Mouse (Mus musculus) MEL (cell line): ENCODE measurements around the gene Zfp777. TPM values are rescaled to one million over a fixed set of nuclear protein-coding genes. Genes with fewer than 3 reads are reported as not detected.

Experiments used
- DNase-seq: peaks from one replicate; pipeline ENCODE4 v3.0.0; 2011; ENCODE audit warnings: low read depth, low spot score
- H3K27ac ChIP-seq: 2 replicates; pipeline ENCODE4 v1.5.1; 2012; ENCODE audit warnings: low read depth, mild to moderate bottlenecking, control low read depth, low read length, moderate library complexity; ENCODE audit not compliant: control insufficient read depth
- H3K27me3 ChIP-seq, 2 experiments: fragments of 150-350 bp in 1 of 2; sonication (generic) in 1 of 2; 2 replicates each; pipeline ENCODE4 v1.6.1; 2012; ENCODE audit warnings: low read length in 2 of 2, mild to moderate bottlenecking in 2 of 2, improper control_type of control experiment in 1 of 2, moderate library complexity in 1 of 2; ENCODE audit not compliant: insufficient read depth in 2 of 2, control insufficient read depth in 1 of 2
- H3K36me3 ChIP-seq, 2 experiments: 2 replicates each; pipeline ENCODE4 v1.6.1; 2012 to 2014; ENCODE audit warnings: low read length in 2 of 2, improper control_type of control experiment in 1 of 2, inconsistent platforms in 1 of 2, mild to moderate bottlenecking in 1 of 2; ENCODE audit not compliant: insufficient read depth in 2 of 2, control insufficient read depth in 1 of 2
- H3K4me1 ChIP-seq, 2 experiments: fragments of 150-350 bp in 1 of 2; sonication (generic) in 1 of 2; 2 replicates each; pipeline ENCODE4 v1.6.1; 2012; ENCODE audit warnings: low read length in 2 of 2, improper control_type of control experiment in 1 of 2, mild to moderate bottlenecking in 1 of 2; ENCODE audit not compliant: insufficient read depth in 2 of 2, control insufficient read depth in 1 of 2
- H3K4me3 ChIP-seq, 2 experiments: fragments of 150-350 bp in 1 of 2; sonication (generic) in 1 of 2; 2 replicates each; pipeline ENCODE4 v1.5.1; 2012; ENCODE audit warnings: low read depth in 2 of 2, low read length in 2 of 2, mild to moderate bottlenecking in 2 of 2, moderate library complexity in 2 of 2, control low read depth in 1 of 2, improper control_type of control experiment in 1 of 2; ENCODE audit not compliant: control insufficient read depth in 1 of 2, insufficient read depth in 1 of 2
- H3K79me2 ChIP-seq: 2 replicates; pipeline ENCODE4 v1.6.1; 2012; ENCODE audit warnings: mild to moderate bottlenecking, low read length, moderate library complexity; ENCODE audit not compliant: control insufficient read depth, poor library complexity, insufficient read depth
- H3K9ac ChIP-seq: 2 replicates; pipeline ENCODE4 v1.6.1; 2012; ENCODE audit warnings: low read depth, mild to moderate bottlenecking, control low read depth, low read length, moderate library complexity; ENCODE audit not compliant: control insufficient read depth, poor library complexity, severe bottlenecking
- H3K9me3 ChIP-seq: fragments of 150-350 bp; sonication (generic); replicated peaks from 2 replicates; pipeline ENCODE4 v1.6.1; 2012; ENCODE audit warnings: mild to moderate bottlenecking, low read length, improper control_type of control experiment, moderate library complexity; ENCODE audit not compliant: insufficient read depth
- CTCF ChIP-seq, 3 experiments: IDR thresholded peaks in 2 of 3; conservative IDR thresholded peaks in 1 of 3; 2 replicates each; pipeline ENCODE4 v1.5.1; 2011 to 2012; ENCODE audit warnings: low read length in 3 of 3, low read depth in 2 of 3, mild to moderate bottlenecking in 2 of 3, improper control_type of control experiment in 1 of 3, inconsistent platforms in 1 of 3, mixed read lengths in 1 of 3, moderate library complexity in 1 of 3; ENCODE audit not compliant: control insufficient read depth in 1 of 3, insufficient read depth in 1 of 3, poor library complexity in 1 of 3, severe bottlenecking in 1 of 3
- E2F4 ChIP-seq: IDR thresholded peaks from 2 replicates; pipeline ENCODE4 v1.6.1; 2011; ENCODE audit warnings: low read depth, low read length, improper control_type of control experiment, borderline replicate concordance
- ELF1 ChIP-seq: IDR thresholded peaks from 2 replicates; pipeline ENCODE4 v1.6.1; 2014; ENCODE audit warnings: low read depth, mild to moderate bottlenecking, inconsistent platforms, low read length, improper control_type of control experiment, moderate library complexity
- GABPA ChIP-seq: IDR thresholded peaks from 2 replicates; pipeline ENCODE4 v1.6.1; 2012; ENCODE audit warnings: low read depth, mild to moderate bottlenecking, inconsistent platforms, low read length, improper control_type of control experiment, moderate library complexity
- GATA1 ChIP-seq: IDR thresholded peaks from 2 replicates; pipeline ENCODE4 v1.6.1; 2011; ENCODE audit warnings: low read depth, low read length, improper control_type of control experiment
- MAZ ChIP-seq: IDR thresholded peaks from 2 replicates; pipeline ENCODE4 v1.6.1; 2012; ENCODE audit warnings: low read depth, mild to moderate bottlenecking, inconsistent platforms, low read length, improper control_type of control experiment
- MYB ChIP-seq: IDR thresholded peaks from 2 replicates; pipeline ENCODE4 v1.6.1; 2011; ENCODE audit warnings: mild to moderate bottlenecking, low read depth, low read length, improper control_type of control experiment
- POLR2A ChIP-seq, 2 experiments: IDR thresholded peaks; 2 replicates each; pipeline ENCODE4 v1.6.1; 2011 to 2012; ENCODE audit warnings: low read length in 2 of 2, mild to moderate bottlenecking in 2 of 2, control low read depth in 1 of 2, improper control_type of control experiment in 1 of 2, low read depth in 1 of 2, moderate library complexity in 1 of 2; ENCODE audit not compliant: control insufficient read depth in 1 of 2, insufficient read depth in 1 of 2, poor library complexity in 1 of 2
- POLR2AphosphoS2 ChIP-seq: IDR thresholded peaks from 2 replicates; pipeline ENCODE4 v1.6.1; 2011; ENCODE audit warnings: low read length, improper control_type of control experiment
- RCOR1 ChIP-seq: IDR thresholded peaks from 2 replicates; pipeline ENCODE4 v1.6.1; 2012; ENCODE audit warnings: low read depth, mild to moderate bottlenecking, inconsistent platforms, low read length, improper control_type of control experiment
- SMC3 ChIP-seq: IDR thresholded peaks from 2 replicates; pipeline ENCODE4 v1.6.1; 2011; ENCODE audit warnings: low read depth, low read length, improper control_type of control experiment
- TAL1 ChIP-seq: IDR thresholded peaks from 2 replicates; pipeline ENCODE4 v1.6.1; 2012; ENCODE audit warnings: mild to moderate bottlenecking, inconsistent platforms, low read length, moderate library complexity, mixed read lengths
- TBP ChIP-seq: IDR thresholded peaks from 2 replicates; pipeline ENCODE4 v1.8.0; 2011; ENCODE audit warnings: low read depth, low read length, improper control_type of control experiment
- UBTF ChIP-seq: IDR thresholded peaks from 2 replicates; pipeline ENCODE4 v1.6.1; 2012; ENCODE audit warnings: low read depth, mild to moderate bottlenecking, inconsistent platforms, low read length, improper control_type of control experiment, moderate library complexity, borderline replicate concordance; ENCODE audit not compliant: insufficient read depth
- USF1 ChIP-seq: IDR thresholded peaks from 2 replicates; pipeline ENCODE4 v1.6.1; 2014; ENCODE audit warnings: low read depth, mild to moderate bottlenecking, inconsistent platforms, low read length, improper control_type of control experiment, moderate library complexity
- ZC3H11A ChIP-seq: IDR thresholded peaks from 2 replicates; pipeline ENCODE4 v1.6.1; 2012; ENCODE audit warnings: low read depth, mild to moderate bottlenecking, inconsistent platforms, low read length, improper control_type of control experiment
- ZKSCAN1 ChIP-seq: IDR thresholded peaks from 2 replicates; pipeline ENCODE4 v1.6.1; 2012; ENCODE audit warnings: low read depth, mild to moderate bottlenecking, inconsistent platforms, low read length, improper control_type of control experiment, moderate library complexity
- ZMIZ1 ChIP-seq: IDR thresholded peaks from 2 replicates; pipeline ENCODE4 v1.6.1; 2012; ENCODE audit warnings: low read depth, mild to moderate bottlenecking, inconsistent platforms, low read length, improper control_type of control experiment, moderate library complexity
- polyA plus RNA-seq, 2 experiments: library from polyadenylated mRNA; stranded (reverse) in 1 of 2; unstranded in 1 of 2; fragments of >175 nt in 1 of 2; fragments of >200 nt in 1 of 2; gene quantifications; 2 replicates each; pipeline versions ENCODE4 v1.2.1 to v1.2.4; 2012; ENCODE audit warnings: low replicate concordance in 2 of 2, low read depth in 1 of 2; ENCODE audit not compliant: insufficient read length in 2 of 2, insufficient read depth in 1 of 2, missing spikeins in 1 of 2
- total RNA-seq: library from RNA; depleted of rRNA; stranded (reverse); fragments of 300-350 nt; gene quantifications from 2 replicates; pipeline ENCODE4 v1.2.3, GENCODE M21; 2012

The Zfp777 gene
- total and polyA plus RNA-seq, 3 experiments = 20.4 to 32.4 TPM; not detected in 1

- no peak overlapping the region for H3K27ac ChIP-seq
- no peak for TF ChIP-seq MYB
- TF ChIP-seq ZC3H11A = no peak
- TF ChIP-seq GATA1 = no peak
- no peak for TF ChIP-seq E2F4
- no peak for TF ChIP-seq GABPA
- TF ChIP-seq TBP = no peak
- TF ChIP-seq POLR2A (IDR thresholded peaks at IDR 0.05; ENCODE audit: control insufficient read depth in 1 of 2, insufficient read depth in 1 of 2, low read depth in 1 of 2, low read length in 2 of 2, poor library complexity in 1 of 2) = no peak
- no peak for TF ChIP-seq ELF1
- no peak for TF ChIP-seq SMC3
- TF ChIP-seq UBTF = no peak
- TF ChIP-seq USF1 = no peak
- TF ChIP-seq POLR2AphosphoS2 = no peak
- TF ChIP-seq MAZ = no peak
- TF ChIP-seq ZKSCAN1 = no peak
- TF ChIP-seq ZMIZ1 = no peak
- no peak for TF ChIP-seq RCOR1
- H3K9ac ChIP-seq = no peak overlapping the region
- H3K27me3 ChIP-seq = no peaks in the 10 kb centered on the region
- DNase-seq = no peak
- no peaks in the 10 kb centered on the region for H3K9me3 ChIP-seq
- H3K36me3 ChIP-seq = peaks cover 8 to 10% of the 10 kb centered on the region in 2 experiments
- H3K4me3 ChIP-seq = no peak overlapping the region
- H3K79me2 ChIP-seq = no peaks in the 10 kb centered on the region
- peaks cover 1 to 6% of the 10 kb centered on the region in 2 experiments; a peak in 2 of 4 replicates for H3K4me1 ChIP-seq
Observed at GRCm38 (mm10) chr6:48063940-48064339, 15.2 kb upstream of the Zfp777 start.

DNA sequence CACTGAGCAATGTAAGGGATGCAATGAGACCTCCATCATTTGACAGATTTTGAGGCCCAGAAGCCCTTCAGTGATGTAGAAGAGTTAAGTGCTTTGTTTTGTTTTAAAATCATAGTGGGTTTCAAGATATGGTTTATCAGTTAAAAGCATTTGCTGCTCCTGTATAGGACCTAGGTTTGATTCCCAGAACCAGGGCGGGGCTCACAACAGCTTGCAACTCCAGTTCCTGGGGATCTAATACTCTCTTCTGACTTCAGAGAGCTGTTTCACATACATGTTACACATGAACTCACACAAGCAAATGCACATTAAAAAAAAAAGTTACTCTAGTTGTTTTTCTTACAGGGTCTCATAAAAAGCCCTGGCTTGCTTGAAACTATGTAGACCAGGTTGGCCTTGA lies 12.2 kb upstream of the Zfp777 start:
- H3K36me3 ChIP-seq = peaks cover 0 to 10% of the 10 kb centered on the region in 2 experiments; a peak in 3 of 4 replicates
- no peak overlapping the region for H3K27ac ChIP-seq
- no peaks in the 10 kb centered on the region for H3K9me3 ChIP-seq
- TF ChIP-seq TAL1 (peak; percentile 10; the same call in 1 of the 2 replicates), GATA1 (0 out of 2 replicates have a peak, but pooled peaks have one; percentile 16), CTCF (IDR thresholded peaks at IDR 0.05 in 2 of 3, conservative IDR thresholded peaks at IDR 0.05 in 1 of 3; ENCODE audit: control insufficient read depth in 1 of 3, insufficient read depth in 1 of 3, low read depth in 2 of 3, low read length in 3 of 3, poor library complexity in 1 of 3, severe bottlenecking in 1 of 3) (no peak)
- peak; percentile 28 for DNase-seq
- H3K9ac ChIP-seq = no peak overlapping the region
- H3K4me3 ChIP-seq = no peak overlapping the region
- H3K4me1 ChIP-seq = peaks cover 1 to 6% of the 10 kb centered on the region in 2 experiments; a peak in 2 of 4 replicates
- H3K27me3 ChIP-seq = no peaks in the 10 kb centered on the region
- H3K79me2 ChIP-seq = no peaks in the 10 kb centered on the region
